Mouse (Mus musculus) layer of hippocampus, adult 9-10 months (tissue): ENCODE results near the gene Lhb.
A peak's percentile ranks its signal among the peaks of the same experiment; 100 is the strongest.

Experiments used
- DNase-seq: peaks from one replicate; pipeline ENCODE4 v3.0.0; 2022; ENCODE audit warnings: low spot score

The Lhb gene

DNA sequence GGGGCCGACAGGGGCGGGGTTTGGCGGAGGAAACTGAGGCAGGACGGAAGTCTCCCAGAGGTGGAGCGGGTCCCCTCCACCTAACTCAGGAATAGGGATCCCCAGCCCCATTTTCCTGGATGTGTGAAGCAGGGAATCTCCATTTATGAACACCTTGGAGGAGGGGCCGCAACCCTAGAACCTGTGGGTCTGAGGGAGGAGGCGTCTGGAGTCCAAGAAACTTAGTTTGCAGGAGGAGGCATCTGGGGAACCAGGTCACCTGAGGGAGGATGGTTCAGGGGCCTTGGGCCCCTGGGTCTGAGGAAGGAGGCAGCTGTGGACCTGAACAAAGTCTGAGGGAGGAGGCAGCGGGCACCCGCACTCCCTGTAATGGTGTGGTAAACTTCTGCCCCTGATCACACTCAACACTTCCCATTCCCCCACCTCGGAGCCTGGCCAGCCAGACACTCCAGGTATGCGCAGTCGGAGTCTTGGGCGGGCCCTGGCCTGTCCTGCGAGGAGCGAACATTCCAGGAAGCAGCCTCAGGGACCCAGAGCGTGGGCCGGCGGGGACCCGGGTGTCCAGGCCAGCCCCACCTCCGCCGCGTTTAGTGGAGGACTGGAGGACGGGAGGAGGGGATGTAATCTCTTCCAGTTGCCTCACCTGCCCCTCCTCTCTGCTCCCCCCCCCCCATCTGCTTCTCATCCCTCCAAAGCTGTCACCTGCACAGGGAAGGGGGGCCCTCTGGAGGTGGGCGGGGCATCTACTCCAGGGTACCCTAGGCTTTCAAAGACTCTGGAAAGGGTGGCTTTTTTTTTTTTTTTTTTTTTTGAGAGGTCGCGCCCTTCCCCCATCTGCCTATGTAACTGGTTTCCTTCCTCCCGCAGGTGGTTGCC lies 6.5 kb upstream of the Lhb start:
- DNase-seq, result no peak

DNA sequence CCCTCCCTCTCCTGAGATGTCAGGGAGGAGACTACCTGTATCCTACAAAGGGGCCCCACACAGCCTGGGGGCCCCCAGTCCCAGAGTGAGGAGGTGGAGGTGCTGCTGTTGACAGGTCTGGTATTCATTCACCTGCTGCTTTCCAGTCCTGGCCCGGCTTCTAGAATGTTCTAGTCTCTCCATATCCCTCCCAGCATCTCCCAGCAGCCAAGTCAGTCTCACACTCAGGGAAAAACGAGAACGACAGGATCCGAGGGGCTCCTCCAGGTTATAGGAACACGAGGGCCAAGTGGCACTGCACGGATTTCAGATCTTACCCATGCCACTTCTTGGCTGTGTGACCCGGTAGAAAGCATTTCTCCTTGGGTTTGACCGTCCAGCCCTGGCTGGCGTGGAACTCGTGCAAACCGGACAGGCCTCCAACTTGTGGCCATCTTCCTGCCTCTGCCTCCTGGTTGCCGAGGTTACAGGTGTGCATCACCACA lies 5.8 kb upstream of the Lhb start:
- no peak for DNase-seq

- DNase-seq, result no peak
Measured at GRCm38 (mm10) chr7:45415636-45416035, 5.0 kb upstream of the Lhb start.

GRCm38 (mm10) chr7:45417962-45418492 lies 2.6 kb upstream of the Lhb start:
- no peak for DNase-seq

DNA sequence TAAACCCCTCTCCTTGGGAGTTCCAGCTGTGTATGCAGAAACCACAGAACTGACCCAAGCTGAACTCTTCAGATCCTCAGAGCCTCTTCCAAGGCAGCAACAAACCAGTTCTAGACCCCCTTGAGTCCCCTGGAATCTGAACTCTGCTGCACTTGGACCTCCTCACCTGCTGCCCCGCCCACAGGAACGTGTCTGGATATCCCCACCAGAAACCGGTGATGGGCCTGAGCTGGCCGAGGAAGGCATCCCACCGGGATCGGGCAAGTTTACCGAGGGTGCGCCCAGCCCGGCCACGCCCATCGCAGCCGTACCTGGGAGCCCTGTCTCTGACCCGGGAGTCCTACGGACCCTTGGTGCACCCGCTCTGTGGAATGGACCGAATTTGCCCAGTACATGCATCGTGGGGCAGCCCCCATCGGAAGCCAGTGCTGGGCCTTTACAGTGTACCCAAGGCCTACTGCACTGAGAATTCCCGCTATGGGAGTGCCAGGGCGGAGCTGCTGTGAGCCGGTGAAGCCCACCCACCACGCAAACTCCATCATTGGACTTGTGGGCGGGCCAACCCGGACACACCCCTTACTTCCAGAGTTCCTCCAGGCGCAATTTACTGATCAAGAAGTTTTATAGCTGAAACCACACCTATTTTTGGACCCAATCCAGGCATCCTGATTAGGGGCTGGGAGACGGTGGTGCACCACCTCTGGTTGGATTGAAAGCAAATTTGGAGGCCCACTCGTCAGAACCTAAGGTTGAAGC lies 583 bp upstream of the Lhb start:
- DNase-seq, result no peak

- DNase-seq, result no peak
Measured at GRCm38 (mm10) chr7:45421194-45421593, 574 bp downstream of the Lhb start.

DNA sequence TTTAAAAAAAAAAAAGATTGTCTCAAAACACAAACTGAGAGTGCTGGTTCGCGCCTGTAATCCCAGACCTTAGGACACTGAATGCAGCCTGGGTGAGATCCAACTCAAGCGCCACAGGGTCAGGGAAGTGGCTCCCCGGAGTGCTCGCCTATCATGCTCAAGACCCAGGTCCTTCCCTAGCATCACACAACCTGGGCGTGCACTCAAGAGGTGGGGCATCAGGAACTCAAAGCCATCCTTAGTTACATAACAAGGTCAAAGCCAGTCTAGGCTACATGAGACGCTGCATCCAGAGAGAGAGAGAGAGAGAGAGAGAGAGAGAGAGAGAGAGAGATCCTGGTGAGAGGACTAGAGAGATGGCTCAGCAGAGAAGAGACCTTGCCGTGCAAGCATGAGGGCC lies 5.9 kb downstream of the Lhb start:
- DNase-seq, result no peak

GRCm38 (mm10) chr7:45433835-45434202 lies 13.2 kb downstream of the Lhb start:
- DNase-seq, result no peak

DNA sequence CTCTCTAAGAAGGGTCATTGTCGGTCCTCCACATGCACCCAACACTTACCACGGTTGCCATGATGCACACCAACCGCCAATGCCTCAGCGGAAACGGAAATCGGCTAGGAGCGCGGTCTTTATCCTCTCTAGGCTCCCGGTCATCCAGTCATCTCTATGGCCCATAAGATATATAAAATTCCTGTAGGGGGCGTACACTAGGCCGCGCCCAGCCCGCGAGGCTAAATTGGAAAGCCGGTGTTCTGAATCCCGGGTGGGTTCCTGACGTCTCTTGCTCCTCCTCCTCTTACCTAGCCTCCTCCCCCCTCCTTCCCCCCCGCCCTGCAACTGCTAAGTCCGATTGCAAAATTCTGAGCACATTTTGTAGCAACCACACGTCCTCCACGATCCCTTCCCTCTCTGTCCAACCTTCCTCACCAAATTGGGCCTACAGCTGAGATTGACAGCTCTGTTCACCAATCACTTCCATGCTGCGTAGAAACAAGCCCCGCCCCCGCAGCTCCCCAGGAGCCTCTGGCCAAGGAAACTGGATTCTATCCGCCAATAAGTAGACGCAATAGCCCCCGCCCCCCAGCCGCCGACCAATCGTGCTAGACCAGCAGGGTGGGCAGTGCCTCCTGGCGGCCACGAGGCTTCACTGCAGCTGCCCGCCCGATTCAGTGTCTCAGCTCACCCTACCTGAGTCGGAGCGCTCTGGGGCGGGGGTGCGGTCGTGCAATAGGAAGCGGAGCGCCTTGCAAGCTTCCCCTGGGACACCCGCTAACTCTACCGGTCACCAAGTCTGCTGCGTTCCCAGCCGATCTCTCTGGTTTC lies 13.8 kb downstream of the Lhb start, which contains the start of gene Gys1:
Gys1 (plus strand) TSS at position 642 of the 813 bp plus-strand sequence.
- peak; percentile 100 for DNase-seq

DNA sequence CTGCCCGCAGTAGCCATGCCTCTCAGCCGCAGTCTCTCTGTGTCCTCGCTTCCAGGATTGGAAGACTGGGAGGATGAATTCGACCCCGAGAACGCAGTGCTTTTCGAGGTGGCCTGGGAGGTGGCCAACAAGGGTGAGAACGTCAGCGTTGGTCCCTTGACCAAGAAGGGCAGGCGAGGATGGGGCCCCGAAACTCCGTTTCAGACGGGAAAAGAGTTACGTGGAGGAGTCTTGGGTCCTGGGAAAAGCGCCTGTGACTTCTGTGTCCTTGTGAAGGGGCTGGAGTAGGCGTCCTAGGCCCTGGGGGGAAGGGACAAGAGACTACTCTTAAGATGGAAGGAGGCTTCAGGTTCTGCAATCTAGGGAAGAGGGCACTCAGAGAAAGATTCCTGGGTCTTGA lies 14.4 kb downstream of the Lhb start:
- no peak for DNase-seq

DNA sequence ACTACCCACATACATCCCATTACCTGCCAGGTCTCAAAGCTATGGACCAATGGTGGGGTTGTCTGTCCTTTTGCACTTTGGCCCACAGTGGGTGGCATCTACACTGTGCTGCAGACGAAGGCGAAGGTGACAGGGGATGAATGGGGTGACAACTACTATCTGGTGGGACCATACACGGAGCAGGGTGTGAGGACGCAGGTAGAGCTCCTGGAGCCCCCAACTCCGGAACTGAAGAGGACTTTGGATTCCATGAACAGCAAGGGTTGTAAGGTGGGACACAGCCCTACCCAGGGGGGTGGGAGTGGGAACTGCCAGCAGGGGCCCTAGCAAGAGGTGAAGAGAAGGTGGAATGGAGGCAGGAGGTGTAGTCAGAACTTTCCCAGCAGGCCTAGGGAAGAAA lies 15.8 kb downstream of the Lhb start:
- DNase-seq, result no peak

DNA sequence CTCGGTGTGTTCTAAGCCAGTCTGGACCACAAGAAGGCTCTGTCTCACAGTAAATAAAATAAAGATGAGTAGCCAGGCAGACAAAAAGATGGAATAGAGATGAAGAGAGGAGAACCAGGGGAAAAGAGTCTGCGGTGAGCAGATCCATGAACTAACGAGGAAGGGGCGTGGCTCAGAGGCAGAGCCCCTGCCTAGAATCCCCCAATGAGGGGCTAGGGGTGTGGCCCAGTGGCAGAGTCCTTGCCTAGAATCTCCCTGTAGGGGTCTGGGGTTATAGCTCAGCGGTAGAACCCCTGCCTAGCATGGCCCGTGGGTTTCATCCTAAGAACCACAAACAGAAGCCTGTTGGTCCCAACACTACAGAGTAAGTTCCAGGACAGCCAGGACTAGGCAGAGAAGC lies 16.4 kb downstream of the Lhb start:
- no peak for DNase-seq

- no peak for DNase-seq
Measured at GRCm38 (mm10) chr7:45437521-45438276, 17.1 kb downstream of the Lhb start, which contains the start of gene Ruvbl2. TSS of gene Ruvbl2 (minus strand) at chr7:45438096.

DNA sequence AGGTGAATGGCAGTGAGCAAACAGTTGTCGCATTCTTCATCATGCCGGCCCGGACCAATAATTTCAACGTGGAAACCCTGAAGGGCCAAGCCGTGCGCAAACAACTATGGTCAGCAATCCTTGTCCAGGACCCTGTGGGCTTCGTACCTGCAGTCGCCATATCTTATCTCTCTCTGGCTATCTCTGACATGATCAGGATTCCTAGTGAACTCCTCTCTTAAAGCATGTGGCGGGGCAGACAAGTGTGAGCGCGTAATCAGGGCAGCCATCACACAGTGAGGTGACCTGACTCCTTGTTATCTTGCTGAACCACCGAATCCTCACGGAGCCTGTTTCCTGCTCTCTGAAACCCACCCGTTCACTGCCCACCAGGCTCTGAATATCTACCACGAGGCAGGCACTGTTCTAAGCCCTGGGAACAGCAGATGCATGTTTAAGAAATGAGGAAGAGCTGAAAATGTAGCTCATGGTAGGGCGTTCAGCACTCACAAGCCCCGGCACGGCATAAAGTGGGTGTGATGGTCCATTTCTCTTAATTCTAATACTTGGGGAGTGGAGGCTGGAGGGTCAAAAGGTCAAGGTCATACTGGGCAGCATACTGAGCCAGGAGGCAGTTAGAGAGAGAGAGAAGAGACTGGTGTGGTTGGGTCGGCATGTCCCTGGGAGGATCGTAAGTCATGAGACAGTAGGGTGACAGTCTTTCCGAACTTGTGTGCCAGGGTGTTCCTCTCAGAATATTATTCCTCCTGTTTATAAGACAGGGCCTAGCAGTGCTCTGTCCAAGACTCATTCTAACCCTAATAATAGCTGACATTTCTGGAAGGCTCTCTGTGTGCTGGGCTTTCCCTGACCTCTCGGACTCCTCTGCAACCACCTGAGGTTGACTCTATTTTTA lies 23.2 kb downstream of the Lhb start:
- no peak for DNase-seq

DNA sequence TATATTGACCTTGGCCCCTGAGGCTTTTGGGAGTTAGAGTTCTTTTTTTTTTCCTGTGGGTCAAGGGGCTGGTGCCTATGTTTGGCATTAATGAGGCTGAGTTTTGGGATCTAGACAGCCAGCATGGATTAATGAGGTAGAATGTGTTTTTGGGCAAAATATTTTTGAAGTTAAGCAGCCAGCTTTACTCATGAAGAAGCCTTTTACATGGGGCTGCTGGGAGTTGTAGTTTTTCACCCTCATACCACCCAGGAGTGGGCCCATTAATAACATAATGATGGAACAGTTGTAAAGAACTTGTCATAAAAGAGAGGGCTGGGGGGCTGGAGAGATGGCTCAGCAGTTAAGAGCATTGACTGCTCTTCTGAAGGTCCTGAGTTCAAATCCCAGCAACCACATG lies 26.0 kb downstream of the Lhb start:
- DNase-seq, result no peak

DNA sequence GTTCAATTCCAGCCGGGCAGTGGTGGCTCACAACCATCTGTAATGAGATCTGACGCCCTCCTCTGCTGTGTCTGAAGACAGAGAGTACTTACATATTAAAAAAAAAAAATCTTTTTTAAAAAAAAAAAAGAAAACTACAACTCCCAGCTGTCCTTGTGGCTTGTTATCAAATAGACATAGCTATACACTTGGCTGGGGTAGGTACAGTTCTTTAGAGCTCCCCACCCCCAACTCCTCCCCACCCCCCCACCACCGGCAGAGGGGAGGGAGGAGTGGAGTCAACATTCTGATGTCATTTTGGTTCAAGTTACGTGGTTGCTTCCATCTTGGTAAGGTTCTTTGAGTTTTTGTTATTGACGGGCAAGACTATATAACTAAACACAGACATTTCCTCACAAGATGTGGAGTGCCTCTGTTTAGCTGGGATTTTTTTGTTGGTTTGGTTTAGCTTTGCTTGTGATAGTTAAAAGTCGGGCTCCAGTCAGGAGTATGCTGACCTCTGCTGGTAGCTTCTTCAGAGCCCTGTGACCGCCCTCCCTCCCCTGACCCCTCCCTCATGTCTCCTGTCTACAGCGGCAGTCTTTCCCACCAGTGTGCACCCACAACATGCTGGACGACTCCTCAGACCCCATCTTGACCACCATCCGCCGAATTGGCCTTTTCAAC lies 26.8 kb downstream of the Lhb start:
- DNase-seq, result no peak

DNA sequence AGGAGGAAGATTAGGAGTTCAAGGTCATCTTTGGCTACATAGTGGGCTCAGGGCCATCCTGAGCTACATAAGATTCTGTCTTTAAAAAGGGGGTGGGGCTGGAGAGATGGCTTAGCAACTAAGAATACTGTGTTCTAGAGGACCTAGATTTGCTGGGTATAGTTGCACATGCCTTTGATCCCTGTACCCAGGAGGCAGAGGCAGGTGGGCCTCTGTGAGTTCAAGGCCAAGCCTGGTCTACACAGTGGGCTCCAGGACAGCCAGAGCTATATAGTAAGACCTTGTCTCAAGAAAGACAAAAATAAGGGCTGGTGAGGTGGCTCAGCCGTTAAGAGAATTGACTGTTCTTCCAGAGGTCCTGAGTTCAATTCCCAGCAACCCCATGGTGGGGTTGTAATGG lies 29.4 kb downstream of the Lhb start:
- no peak for DNase-seq

- DNase-seq, result peak; percentile 86
Measured at GRCm38 (mm10) chr7:45451344-45451982, 30.8 kb downstream of the Lhb start.

GRCm38 (mm10) chr7:45454971-45455370 lies 34.4 kb downstream of the Lhb start:
- DNase-seq, result no peak
